Mouse (Mus musculus) Muller cell, postnatal 12 days (primary cell): ENCODE data around the gene Isoc2a.
"Not testable (repeated sequence)": the region's sequence is repeated elsewhere in the genome, so short reads cannot be mapped to it uniquely, and the experiment has no call there.

Source experiments
- DNase-seq: peaks from one replicate; pipeline ENCODE4 v3.0.0-alpha.2; 2015; ENCODE audit errors: inconsistent ontology term

Isoc2a gene

GRCm38 (mm10) chr7:4876753-4877221 lies at the start of gene Isoc2a:
Gene Isoc2a, plus strand, starts transcription at chr7:4877153.
- peak; percentile 99 for DNase-seq

GRCm38 (mm10) chr7:4830476-4830875 lies 46.5 kb upstream of the Isoc2a start:
- no peak for DNase-seq

- no peak for DNase-seq
Measured at GRCm38 (mm10) chr7:4835631-4836327, 41.2 kb upstream of the Isoc2a start.

GRCm38 (mm10) chr7:4836351-4836792 lies 40.6 kb upstream of the Isoc2a start:
- DNase-seq = peak; percentile 68

GRCm38 (mm10) chr7:4837639-4838038 lies 39.3 kb upstream of the Isoc2a start:
- DNase-seq = no peak

DNA sequence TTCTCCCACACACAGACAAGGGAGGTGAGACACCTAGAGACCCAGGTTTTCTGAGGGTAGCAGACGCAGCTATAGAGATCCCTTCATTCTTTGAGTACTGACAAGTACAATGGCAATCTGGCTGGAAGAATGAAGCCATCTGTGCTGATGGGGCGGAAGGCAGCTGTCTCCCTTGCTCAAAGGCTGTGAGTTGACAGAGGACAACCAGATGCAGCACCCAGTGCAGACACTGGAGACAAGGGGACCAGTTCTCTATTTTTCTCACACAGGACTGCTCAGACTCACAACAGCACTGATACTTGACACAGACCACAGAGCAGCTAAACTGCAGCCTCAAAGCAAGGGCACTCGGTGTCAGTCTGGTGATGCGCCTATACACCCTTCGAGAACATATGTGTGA lies 34.9 kb upstream of the Isoc2a start:
- DNase-seq = no peak

- DNase-seq = no peak
Measured at GRCm38 (mm10) chr7:4842634-4843131, 34.3 kb upstream of the Isoc2a start.

- DNase-seq = no peak
Measured at GRCm38 (mm10) chr7:4843604-4844244, 33.2 kb upstream of the Isoc2a start.

- DNase-seq = no peak
Measured at GRCm38 (mm10) chr7:4844245-4844916, 32.6 kb upstream of the Isoc2a start, which contains the start of gene Shisa7. Gene Shisa7, minus strand, starts transcription at chr7:4844696.

DNA sequence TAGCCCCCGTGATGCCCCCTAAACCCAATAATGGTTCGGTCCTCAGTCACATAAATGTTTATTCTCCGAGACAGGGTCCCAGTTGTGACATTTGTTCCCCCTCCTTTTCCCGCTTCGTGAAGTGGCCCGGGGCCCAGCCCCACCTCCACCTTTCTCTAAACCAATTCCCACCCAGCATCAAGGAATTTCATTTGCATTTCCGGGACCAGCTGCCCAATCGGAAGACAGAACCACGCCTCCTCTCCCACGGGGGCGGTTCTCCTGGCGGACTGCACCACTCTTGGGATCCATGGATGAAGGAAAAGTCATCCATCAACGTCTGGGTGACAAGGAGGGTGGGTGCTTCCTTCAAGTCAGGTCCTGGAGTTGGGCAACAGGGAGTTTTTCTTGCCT lies 32.0 kb upstream of the Isoc2a start:
- peak; percentile 81 for DNase-seq

GRCm38 (mm10) chr7:4849372-4849771 lies 27.6 kb upstream of the Isoc2a start:
- no peak for DNase-seq

DNA sequence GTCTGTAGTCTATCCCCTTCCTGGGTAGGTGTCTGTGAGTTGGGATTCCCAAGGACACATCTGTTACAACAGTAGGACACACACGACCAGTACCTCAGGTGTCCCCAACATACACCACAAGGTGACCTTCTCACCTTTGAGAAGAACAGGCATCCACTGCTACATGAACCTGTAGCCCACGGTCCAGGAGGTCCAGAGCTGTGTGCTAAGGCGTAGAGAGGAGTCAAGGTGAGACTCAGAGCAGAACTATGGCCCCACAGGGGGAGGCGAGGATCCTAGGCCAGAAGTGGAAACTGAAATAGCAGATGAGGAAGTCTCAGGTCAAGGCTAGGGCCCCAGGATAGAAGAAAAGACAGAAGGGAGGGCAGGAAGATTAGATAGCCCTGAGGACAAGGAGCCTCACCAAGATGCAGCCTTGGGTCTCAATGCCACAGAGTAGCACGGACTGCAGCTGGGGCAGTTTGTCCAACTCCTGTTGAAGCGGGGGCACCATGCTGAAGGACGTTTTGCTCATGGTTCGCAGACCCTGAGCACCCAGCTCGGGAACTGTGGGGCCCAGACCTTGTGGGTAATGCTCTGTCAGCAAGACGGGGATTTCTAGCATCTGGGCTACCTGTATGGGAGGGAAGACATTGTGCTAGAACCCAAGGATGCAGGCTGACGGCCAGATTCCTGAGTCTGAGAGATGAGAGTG lies 26.2 kb upstream of the Isoc2a start:
- DNase-seq = no peak

- no peak for DNase-seq
Measured at GRCm38 (mm10) chr7:4851315-4851688, 25.7 kb upstream of the Isoc2a start.

GRCm38 (mm10) chr7:4853613-4854012 lies 23.3 kb upstream of the Isoc2a start:
- DNase-seq = no peak

GRCm38 (mm10) chr7:4856508-4856907 lies 20.4 kb upstream of the Isoc2a start:
- no peak for DNase-seq

- no peak for DNase-seq
Measured at GRCm38 (mm10) chr7:4857321-4857720, 19.6 kb upstream of the Isoc2a start.

GRCm38 (mm10) chr7:4859418-4859978 lies 17.5 kb upstream of the Isoc2a start:
- DNase-seq = no peak

GRCm38 (mm10) chr7:4860926-4861325 lies 16.0 kb upstream of the Isoc2a start:
- DNase-seq = not testable (repeated sequence)

- peak; percentile 62 for DNase-seq
Measured at GRCm38 (mm10) chr7:4863041-4863440, 13.9 kb upstream of the Isoc2a start.

GRCm38 (mm10) chr7:4863541-4864080 lies 13.3 kb upstream of the Isoc2a start:
- DNase-seq = no peak
